Mouse (Mus musculus) liver (tissue): Measurements from ENCODE around the gene Oas1a.
"Not testable (repeated sequence)": the region's sequence is repeated elsewhere in the genome, so short reads cannot be mapped to it uniquely, and the experiment has no call there.

ENCODE experiments used
- DNase-seq: peaks from one replicate; pipeline ENCODE4 v3.0.0-alpha.2; 2020; ENCODE audit warnings: mixed read lengths

Gene Oas1a

DNA sequence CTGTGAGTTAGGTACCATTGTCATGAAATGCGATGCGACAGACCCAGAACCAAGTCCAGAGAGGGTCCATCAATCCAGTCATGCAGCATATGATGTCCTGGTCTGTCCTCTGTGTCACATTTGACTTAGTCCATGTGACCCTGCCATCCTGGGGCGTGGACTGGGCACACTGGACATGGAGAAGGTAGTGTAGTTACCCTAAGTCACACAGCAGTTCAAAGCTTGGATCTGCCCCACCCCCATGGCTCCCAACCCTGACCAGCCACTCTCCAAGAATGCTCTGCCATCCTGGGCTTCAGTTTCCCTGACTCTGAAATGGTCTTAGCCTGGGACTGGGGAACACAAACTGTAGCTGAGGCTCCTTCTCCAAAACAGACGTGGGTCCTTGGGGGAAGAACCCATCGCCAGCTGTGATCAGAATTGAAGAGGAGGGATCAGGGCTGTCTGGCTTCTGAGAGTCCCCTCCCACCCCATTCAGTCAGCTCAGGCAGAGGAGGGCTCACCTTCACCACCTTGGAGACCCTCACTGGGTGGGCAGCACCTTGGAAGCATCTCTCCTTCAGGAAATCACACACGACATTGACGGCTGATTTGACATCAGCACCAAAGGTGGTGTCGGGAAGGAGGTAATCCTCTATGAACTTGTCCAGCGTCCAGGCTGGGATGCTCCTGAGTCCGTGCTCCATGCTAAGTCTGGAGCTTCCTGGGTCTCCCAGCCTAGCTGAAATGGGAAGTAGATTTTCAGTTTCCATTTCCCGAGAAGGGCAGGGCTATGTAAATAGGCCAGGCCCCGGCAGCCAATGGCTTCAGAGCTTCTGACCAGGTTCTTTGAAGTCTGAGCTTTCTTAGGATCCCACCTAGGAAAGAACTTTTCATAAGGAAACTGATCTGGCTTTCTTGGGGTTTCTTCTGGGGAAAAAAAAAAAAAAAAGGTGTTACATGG lies at the start of gene Oas1a:
Gene Oas1a, minus strand, starts transcription at position 731 of the 943 bp plus-strand sequence.
- not testable (repeated sequence) for DNase-seq

DNA sequence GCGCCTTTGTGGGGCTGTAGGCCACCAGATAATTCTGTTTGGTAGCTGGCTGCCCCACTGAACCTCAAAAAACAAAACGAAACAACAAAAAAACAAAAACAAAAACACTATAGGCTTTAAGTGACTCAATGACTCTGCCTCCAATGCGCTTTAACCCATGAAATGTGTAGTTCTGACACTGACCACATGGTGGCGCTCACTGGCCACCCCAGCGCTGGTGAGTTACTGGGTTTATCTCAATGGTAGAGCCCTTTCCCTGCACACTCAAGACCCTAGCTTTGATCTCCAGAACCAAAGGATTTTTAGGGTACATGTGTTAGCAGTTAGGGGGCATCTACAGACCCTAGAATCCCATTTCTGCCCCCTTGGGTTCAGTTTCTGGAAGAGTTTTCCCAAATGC lies 46.7 kb upstream of the Oas1a start:
- peak; percentile 33 for DNase-seq

DNA sequence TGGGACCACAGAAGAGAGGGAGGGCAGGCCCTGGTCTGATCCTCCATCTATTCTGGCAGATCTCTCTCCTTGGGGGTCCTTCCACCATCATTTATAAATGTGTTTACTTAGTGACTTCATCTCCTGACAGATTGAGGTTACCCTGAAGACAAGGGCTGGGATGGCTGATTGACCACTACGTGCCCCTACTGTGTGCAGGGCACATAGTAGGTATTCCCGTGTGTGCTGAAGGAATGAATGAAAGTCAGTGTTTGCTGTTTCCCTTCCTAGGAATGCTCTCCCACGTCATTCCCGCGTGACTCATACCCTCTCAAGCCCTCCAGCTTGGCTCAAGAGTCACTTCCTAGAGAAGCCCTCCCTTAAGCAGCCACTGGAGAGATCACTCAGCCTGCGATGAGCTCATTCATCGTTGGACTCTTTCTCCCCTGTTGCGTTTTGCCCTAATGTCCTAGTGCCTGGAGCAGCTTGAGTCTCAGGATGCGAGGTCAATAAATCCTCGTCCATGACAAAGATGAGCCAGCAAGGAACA lies 45.0 kb upstream of the Oas1a start:
- no peak for DNase-seq

DNA sequence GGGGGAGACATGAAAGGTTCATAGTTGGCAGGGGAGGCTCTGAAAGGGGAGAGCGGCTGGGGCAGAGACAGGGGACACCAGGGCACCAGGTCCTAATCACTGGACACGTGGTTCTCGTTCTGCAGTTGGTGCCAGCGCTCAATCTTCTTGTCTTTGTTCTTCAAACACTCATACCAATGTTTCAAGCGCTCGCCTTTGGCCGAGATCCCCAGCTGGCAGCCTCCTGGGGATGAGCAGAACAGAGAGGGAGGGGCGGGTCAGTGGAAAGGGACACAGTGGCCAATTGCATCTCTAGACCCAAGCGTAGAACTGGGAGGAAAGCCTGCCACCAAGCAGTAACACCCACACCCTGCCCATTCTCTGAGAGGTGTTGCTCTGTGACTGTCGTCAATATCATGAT lies 34.8 kb upstream of the Oas1a start:
- no peak for DNase-seq

DNA sequence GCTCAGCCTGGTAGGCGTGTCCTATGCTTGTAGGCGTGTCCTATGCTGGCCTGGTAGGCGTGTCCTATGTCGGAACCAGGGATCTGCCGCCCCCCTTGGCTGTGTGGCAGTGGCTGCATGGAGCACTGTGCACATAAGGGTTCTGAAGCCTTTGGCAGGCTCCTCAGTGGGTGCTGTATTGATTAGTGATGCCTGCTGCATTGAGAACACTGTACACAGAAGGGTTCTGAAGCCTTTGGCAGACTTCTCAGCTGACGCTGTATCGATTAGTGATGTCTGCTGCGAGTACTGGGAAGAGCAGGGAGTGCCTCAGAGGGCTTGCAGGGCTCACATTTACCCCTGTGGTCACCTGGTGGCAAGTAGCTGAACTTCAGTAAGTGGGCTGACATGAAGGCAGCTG lies 31.3 kb upstream of the Oas1a start:
- no peak for DNase-seq

DNA sequence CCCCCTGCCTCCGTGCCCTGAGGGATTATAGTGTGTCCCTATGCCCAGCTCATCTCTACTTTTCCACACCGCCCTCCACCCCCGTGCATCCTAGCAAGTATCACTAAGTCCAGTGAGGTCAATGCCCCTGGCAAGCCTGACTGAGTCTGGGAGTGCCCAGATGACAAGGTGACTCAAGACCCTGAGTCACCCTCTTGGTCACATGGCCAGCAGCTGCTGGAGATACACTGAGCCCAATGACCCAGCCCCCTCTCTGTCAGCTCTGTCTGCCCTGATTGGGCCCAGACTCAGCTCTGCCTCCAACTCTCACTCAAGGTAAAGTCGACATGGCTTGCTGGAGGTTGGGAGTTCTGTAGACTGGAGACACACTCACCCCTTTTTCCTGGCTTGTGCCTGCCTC lies 30.5 kb upstream of the Oas1a start:
- no peak for DNase-seq

DNA sequence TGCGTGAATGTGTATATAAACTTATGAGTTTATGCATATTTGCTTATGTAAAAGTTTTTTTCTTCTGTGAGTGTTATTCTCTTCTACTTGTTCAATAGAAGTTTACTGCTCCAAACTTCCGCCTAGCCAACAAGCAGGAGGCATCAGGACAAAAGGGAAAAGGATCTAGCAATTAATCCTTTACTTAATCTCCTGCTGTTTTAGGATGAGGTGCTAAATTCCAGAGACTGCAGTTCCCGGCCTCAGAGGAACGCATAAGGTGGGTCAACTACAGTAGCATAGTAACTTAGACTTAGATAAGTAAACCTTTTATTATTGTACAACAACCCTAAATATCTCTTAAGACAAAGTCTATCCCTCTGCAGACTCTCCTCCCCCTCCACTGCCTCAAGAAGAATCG lies 26.6 kb upstream of the Oas1a start:
- no peak for DNase-seq

DNA sequence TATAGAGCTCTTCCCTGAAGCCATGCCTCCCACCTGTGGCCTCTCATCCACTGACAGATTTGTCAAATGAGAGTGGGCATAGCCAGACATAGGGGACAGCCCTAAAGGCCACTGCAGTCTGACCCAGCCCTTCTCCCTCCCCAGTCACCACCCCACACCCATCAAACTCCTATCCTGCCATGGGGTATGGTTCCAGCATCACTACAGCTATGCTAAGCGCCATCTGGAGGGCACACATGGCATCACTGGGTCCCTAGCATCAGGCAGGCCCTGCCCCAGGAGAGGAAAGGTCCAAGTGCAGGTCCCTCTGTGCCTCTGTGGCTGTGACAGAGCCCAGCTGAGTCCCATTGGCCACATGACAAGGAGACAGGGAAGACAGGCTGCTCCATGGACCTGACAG lies 19.7 kb upstream of the Oas1a start:
- DNase-seq = no peak

DNA sequence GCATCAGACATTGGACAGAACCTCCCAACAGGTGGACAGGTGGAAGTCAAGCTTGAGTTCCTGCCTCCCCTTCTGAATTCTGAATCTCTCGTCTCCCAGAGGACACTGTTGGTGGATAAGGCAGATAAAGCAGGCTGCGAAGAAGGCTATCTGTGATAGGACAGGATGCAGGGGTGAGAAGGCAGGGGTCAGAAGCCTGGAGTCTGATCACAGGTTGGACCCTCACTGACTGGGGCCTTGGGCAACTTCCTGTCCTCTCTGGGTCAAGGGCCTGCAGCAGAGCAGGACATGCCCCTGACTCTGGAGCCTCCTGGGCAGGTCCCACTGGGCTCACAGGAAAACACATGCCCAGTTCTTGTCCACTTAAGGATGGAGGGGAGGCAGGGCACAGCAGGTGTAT lies 19.0 kb upstream of the Oas1a start:
- not testable (repeated sequence) for DNase-seq

DNA sequence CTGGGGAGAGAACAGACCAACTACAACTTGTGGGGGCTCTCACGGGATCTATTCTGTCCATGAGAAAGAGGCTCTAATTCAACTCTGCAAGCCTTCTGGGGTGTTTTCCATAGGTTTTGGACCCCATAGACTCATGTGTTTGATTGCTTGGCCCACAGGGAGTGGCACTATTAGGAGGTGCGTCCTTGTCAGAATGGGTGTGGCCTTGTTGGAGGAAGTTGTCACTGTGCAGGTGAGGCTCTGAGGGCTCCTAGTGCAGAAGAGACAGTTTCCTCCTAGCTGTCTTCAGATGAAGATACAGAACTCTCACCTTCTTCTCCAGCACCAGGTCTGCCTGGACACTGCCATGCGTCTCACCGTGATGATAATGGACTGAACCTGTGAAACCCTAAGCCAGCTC lies 17.2 kb upstream of the Oas1a start:
- not testable (repeated sequence) for DNase-seq

DNA sequence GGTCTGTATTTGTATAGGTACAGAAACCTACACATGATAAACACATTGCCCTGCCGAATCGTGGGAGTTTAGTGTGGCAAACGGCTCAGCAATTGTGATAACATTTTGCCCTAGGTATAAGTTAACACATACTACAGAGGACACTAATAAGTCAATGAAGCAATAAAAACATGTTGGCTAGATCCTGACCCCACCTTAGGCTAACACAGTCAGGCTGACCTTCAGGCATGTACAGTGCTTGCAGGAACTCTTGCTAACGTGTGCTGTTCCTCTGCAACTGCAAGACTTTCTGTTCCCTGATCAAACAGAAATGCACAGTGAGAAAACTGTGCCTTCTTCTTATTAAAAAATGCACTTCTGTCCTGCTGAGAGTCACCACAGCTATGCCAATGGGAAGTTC lies 16.6 kb upstream of the Oas1a start:
- no peak for DNase-seq

DNA sequence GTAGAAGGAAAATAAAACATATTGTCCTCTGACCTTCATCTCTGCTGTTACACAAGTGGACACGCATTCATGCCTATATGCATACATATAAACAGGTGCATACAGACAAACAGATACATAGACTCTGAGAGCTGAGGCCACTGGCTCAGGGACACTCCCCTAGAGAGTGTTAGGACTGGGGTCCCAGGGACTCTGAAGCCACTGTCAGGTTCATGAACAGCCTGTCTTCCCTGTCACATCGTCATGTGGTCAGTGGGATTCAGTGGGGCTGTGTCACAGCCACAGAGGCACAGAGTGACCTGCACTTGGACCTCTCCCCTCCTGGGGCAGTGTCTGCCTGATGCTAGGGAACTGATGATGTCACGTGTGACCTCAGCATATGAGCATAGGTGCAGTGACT lies 13.0 kb upstream of the Oas1a start:
- no peak for DNase-seq

DNA sequence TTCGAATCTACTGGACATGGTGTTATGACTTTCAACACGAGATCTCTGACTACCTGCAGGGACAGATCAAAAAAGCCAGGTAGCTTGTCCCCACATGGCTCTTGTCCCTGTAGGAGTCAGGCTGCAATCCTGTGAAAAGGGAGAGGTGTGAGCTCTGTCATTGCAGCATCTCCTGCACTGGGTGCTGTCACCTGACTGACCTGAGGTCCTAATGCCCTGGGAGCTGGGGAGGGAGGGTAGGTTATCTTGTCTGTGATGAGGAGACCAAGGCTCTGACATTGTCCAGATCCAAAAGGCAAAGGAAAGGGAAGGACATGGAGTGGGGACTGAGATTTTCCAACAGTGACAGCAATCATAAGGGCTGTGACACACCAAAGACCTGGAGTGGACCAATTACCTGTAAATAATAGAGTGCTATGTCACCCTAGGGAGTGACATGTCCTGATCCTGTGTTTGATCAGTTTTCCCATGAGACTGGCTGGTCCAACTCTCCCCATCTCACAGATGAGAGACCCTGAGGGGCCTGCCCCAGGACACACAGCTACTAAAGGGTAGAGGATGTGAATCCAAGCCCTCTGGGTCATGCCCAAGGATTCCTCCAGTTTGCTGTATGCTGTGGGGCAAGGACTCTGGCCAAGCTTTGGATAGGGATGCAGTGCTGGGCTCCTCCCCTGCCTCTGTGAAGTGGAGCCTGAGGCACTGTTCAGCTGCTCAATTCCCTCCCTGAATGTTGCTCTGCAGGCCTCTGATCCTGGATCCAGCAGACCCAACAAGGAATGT lies 12.0 kb upstream of the Oas1a start:
- not testable (repeated sequence) for DNase-seq

DNA sequence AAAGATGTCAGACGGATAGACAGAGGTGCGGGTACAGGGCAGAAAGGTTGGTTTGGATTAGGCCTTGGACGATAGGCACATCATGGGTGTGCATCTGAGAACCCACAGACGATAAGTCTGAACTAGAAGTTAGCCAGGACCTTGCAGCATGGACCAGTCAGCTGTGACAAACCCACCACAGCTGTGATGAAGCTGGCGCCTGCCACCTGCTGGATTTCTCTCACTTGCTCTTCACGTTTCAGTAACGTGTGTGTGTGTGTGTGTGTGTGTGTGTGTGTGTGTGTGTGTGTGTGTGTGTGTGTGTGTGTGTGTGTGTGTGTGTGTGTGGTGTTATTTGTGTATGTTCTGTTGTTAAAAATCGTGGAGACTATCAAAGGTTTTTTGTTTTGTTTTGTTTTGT lies 6.9 kb upstream of the Oas1a start, which contains the start of gene Oas1d:
Gene Oas1d, plus strand, starts transcription at position 333 of the 400 bp plus-strand sequence.
- not testable (repeated sequence) for DNase-seq

DNA sequence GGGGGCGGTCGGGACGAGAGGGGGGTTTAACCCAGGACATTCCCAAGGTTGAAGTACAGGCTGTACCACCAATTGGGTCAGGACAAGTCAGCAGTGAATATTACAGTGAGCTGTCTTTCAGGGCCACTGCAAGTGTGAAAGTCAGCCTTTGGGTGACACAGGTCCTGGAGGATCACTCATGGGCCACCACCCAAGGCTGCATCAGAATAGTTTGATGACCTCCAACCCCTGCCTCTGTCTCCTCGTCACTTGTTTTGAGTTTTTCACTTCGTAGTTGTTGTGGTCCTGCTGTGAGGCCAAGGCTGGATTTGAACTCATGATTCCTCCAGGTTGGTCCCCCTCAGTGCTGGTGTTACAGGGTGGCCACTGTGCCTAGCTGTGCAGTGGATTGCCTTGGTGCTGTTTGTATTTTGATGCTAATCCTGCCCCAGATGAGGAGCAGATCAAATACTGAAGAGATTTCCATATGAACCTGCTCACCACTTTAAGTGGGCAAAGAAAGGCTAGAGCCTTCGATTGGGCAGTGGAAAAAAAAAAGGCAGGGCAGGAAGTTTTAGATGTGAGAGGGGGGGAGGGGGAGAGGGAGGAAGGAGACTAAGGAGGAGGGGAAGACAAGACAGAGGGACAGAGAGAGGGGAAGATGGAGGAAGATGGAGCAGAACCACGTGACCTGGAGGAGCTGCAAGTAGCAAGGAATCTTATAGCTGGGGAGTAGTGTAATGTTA lies 1.0 kb upstream of the Oas1a start:
- DNase-seq = no peak

DNA sequence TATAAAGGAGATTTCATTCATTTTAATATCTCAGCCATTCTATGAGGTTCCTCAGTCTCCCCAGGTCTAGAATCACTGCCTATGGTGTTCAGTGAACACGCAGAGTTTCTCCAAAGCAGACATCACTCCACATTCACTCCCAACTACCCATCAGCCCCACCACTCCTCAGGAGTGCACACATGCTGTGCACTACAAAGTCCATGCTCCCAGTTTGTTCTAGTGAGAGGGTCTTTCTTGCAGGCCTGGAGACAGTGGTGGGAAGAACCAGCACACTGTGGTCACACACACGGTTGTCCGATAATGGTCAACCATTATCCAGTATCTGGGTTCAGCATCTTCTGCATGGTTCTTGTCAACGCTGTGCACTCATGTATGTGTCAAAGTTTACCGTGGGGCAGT lies 5.3 kb downstream of the Oas1a start:
- no peak for DNase-seq

DNA sequence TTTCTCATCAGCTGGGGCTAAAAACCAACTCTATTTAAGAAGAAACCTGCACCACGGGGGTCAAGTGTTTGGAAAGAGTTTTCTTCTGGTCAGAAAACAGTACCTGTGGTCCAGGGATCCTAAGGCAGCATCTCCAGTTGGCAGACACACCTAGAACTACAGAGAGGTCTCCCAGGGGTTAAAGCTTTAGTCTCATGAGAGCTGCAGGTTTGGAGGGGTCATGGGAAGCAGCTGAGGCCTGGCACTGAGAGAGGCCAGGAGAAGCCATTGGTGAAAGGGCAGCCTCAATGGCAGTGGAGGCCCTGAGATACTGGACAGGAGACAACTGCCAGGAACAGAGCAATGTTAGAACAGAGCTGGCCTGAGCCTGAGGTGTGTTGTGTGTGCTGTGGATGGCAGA lies 6.7 kb downstream of the Oas1a start:
- DNase-seq = no peak

DNA sequence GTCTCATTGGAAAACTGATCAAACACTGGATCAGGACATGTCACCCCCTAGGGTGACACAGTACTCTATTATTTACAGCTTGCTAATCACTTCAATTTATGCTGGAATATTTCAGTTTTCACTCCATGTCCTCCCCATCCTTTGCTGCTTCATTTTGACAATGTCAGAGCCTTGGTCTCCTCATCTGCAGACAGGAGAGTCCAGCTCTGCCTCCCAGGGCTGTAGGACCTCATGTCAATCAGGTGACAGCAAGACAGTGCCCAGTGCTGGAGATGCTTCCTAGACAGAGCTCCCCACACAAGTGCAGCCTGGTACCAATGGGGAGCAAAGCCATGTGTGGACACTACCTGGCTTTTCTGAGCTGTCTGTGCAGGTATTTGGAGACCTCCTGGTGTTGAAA lies 8.6 kb downstream of the Oas1a start:
- no peak for DNase-seq

DNA sequence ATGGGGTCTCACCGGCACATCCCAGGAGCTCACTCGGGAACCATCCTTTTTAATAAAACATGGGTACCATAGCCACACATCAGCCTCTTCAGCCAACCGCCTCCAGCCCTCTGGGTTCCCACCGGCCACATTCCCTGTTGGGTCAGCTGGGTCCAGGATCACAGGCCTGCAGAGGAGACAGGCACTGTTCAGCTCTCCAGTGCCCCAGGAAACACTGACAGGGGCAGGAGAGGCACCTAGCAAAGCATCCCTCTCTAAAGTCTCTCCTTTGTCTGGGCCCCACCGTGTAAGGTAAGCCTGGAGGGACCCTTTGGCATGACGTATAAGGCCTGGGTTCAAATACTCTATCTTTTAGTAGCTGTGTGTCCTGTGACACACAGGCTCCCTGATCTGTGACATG lies 9.0 kb downstream of the Oas1a start:
- no peak for DNase-seq

DNA sequence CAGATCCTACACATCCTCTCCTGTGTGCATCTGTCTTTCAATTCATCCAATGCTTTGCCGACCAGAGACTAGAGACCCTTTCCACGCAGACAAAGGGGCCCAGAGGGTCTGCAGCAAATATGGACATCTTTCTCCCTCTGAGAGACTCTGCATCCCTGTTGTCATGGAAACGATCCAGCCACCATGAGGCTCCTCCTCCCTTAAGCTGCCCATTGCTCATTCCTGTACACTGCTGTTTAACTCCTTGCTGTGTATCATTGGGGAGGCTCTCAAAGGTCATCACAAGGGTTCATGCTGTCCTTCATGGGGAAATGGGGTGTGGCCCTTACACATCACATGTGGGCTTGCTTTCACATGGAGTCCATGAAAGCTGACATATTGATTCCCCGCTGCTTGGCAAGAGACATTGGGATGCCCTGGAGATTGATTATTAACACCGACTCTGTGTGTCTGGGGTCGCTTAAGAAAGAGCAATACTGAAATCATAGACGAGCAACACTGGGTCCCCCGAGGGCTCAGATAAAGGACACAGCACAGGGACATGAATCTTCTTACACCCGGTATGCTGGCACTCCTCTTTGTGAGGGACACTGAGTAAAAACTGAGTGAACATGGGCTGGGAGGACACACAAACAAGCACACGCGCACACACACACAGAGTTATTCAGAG lies 12.0 kb downstream of the Oas1a start:
- no peak for DNase-seq

DNA sequence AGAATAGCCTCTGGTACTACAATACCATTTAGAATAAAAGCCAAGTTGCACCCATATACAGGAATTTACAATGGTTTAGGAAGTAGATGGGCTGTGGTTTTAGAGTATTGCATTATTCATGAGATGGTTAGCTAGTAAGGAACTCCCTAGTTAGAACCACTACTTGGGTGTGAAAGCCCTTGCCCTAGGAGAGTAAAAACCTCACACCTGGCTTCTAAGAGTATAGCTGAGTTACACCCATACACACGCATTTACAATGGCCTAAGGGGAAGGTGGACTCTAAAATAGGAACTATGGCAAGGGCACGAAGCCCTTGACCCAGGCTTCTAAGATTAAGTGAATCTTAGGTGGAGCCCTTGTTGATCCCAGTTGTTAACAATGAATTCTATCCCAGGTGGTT lies 12.6 kb downstream of the Oas1a start:
- DNase-seq = not testable (repeated sequence)

DNA sequence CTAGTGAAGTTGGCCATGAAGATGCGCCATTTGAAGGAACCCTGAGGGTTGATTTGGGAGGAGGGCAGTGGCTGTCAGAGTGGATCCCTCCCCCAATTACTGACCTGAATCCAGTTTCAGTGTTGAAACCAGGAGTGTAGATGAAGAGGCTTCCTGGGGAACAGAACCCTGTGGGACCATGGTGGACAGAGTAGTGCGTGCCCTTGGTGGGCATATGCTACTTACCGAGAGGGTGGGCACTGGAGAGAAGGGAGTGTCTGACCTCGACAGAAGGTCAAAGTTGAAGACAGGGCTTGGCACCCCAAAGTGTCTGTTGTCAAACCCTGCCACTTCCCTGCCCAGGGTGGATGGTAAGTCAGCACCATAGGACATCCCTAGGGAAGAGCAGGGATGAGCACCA lies 13.5 kb downstream of the Oas1a start:
- DNase-seq = not testable (repeated sequence)
